Mouse (Mus musculus) neural tube, embryonic 14.5 days (tissue): Measurements from ENCODE around the gene Tril. TPM values are rescaled to one million over a fixed set of nuclear protein-coding genes. Genes with fewer than 3 reads are reported as not detected.

Experiments
- ATAC-seq: fragments of 200-750 bp; cut with Nextera tagmentation; 2 replicates; pipeline ENCODE4 v1.8.0; 2017; ENCODE audit warnings: low read depth, mild to moderate bottlenecking, moderate TSS enrichment, moderate library complexity
- H3K27ac ChIP-seq: fragments of 300-500 bp; sonication (generic); 2 replicates; pipeline ENCODE4 v1.5.1; 2014; ENCODE audit warnings: low read depth, mild to moderate bottlenecking, control low read depth, low read length, moderate library complexity, mixed read lengths
- H3K27me3 ChIP-seq: fragments of 300-500 bp; sonication (generic); 2 replicates; pipeline ENCODE4 v1.6.1; 2014; ENCODE audit warnings: low read length; ENCODE audit not compliant: control insufficient read depth, insufficient read depth
- H3K36me3 ChIP-seq: fragments of 300-500 bp; sonication (generic); 2 replicates; pipeline ENCODE4 v1.6.1; 2014; ENCODE audit warnings: low read length, mixed read lengths; ENCODE audit not compliant: control insufficient read depth, insufficient read depth
- H3K4me1 ChIP-seq: fragments of 300-500 bp; sonication (generic); 2 replicates; pipeline ENCODE4 v1.6.1; 2014; ENCODE audit warnings: low read length; ENCODE audit not compliant: control insufficient read depth, insufficient read depth
- H3K4me2 ChIP-seq: fragments of 300-500 bp; sonication (generic); 2 replicates; pipeline ENCODE4 v1.6.1; 2014; ENCODE audit warnings: mild to moderate bottlenecking, low read depth, low read length, control low read depth
- H3K4me3 ChIP-seq: fragments of 300-500 bp; sonication (generic); 2 replicates; pipeline ENCODE4 v1.5.1; 2014; ENCODE audit warnings: low read depth, low read length, control low read depth, mixed read lengths
- H3K9ac ChIP-seq: fragments of 300-500 bp; sonication (generic); replicated peaks from 2 replicates; pipeline ENCODE4 v1.6.1; 2014; ENCODE audit warnings: low read depth, mild to moderate bottlenecking, control low read depth, low read length, mixed read lengths
- H3K9me3 ChIP-seq: fragments of 300-500 bp; sonication (generic); 2 replicates; pipeline ENCODE4 v1.6.1; 2016; ENCODE audit warnings: low read length; ENCODE audit not compliant: control insufficient read depth
- WGBS: fragments of 180-500 bp; shearing (Covaris S2); extraction: QIAGEN DNeasy Blood & Tissue Kit; methylation state at CpG from one replicate; pipeline ENCODE4 v1.1.7; 2014; 5-methylcytosine and 5-hydroxymethylcytosine counted together
- polyA plus RNA-seq: library from polyadenylated mRNA; unstranded; fragments of >200 nt; fragmentation: Nextera tagmentation; extraction: Ambion mirVana; gene quantifications from 2 replicates; pipeline ENCODE4 v1.2.1, GENCODE M21; 2014

Tril gene
- polyA plus RNA-seq, 1 experiment from 2014 or later: 9.2 TPM

- 78% methylated on average over 4 of the region's 4 CpGs for WGBS
- Histone ChIP-seq H3K4me2 (no peak overlapping the region), H3K27ac (no peak overlapping the region), H3K27me3 (peaks cover 8% of the 10 kb centered on the region; the same call in 1 of the 2 replicates), H3K4me3 (no peak overlapping the region), H3K36me3 (no peaks in the 10 kb centered on the region), H3K9ac (no peak overlapping the region), H3K9me3 (no peaks in the 10 kb centered on the region; the same call in 1 of the 2 replicates), H3K4me1 (peaks cover 4% of the 10 kb centered on the region; the same call in 1 of the 2 replicates)
- ATAC-seq: no peak
These were observed 4.6 kb upstream of the Tril start for GRCm38 (mm10) chr6:53825213-53825612.

DNA sequence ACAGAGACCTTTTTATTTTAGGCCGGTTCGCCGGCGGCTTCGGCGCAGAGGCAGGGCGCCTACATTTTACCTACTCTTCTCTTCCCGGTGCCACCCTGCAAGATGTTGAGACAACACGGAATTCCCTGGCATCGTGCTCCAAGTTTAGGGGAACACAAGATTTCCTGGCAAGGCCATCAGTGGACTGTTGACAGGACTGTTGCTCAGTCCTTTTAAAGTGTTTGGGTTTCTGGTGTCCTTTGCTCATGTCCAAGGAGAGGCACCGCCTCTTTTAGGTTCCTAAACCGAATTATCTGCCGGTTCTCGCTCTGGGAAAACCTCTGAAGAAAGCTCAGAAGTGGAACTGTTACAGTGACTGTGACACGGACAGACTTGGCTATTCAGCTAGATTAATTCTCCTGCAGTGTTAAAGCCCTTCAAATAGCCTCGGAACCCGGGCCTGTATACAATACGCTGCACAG, 441 bp upstream of the Tril start:
- no peaks in the 10 kb centered on the region for H3K9me3 ChIP-seq
- peak overlapping the region; percentile 49 for H3K4me3 ChIP-seq
- peaks cover 27% of the 10 kb centered on the region for H3K4me1 ChIP-seq
- ATAC-seq: no peak
- H3K36me3 ChIP-seq: no peaks in the 10 kb centered on the region
- peak overlapping the region; percentile 51 for H3K9ac ChIP-seq
- peak overlapping the region; percentile 67; the same call in 1 of the 2 replicates for H3K27ac ChIP-seq
- H3K27me3 ChIP-seq: peaks cover 21% of the 10 kb centered on the region
- H3K4me2 ChIP-seq: peak overlapping the region; percentile 92
- WGBS: 3% methylated on average over 18 of the region's 18 CpGs

GRCm38 (mm10) chr6:53819761-53820485, 707 bp downstream of the Tril start:
- H3K27ac ChIP-seq: peak overlapping the region; percentile 67
- ATAC-seq: 0 out of 2 replicates have a peak, but pooled peaks have one; percentile 18
- peak overlapping the region; percentile 49 for H3K4me3 ChIP-seq
- H3K9ac ChIP-seq: peak overlapping the region; percentile 51
- H3K4me2 ChIP-seq: peak overlapping the region; percentile 92
- no peaks in the 10 kb centered on the region for H3K9me3 ChIP-seq
- peaks cover 27% of the 10 kb centered on the region for H3K4me1 ChIP-seq
- WGBS: under 1% methylated on average over 64 of the region's 64 CpGs
- peaks cover 21% of the 10 kb centered on the region for H3K27me3 ChIP-seq
- H3K36me3 ChIP-seq: no peaks in the 10 kb centered on the region

- Histone ChIP-seq H3K4me1 (peaks cover 27% of the 10 kb centered on the region), H3K9me3 (no peaks in the 10 kb centered on the region), H3K4me2 (peak overlapping the region; percentile 92), H3K27me3 (peaks cover 21% of the 10 kb centered on the region), H3K4me3 (peak overlapping the region; percentile 49), H3K36me3 (no peaks in the 10 kb centered on the region), H3K9ac (peak overlapping the region; percentile 42), H3K27ac (no peak overlapping the region)
- peak; percentile 60 for ATAC-seq
- 4% methylated on average over 51 of the region's 52 CpGs for WGBS
These were observed 1.6 kb downstream of the Tril start for GRCm38 (mm10) chr6:53818732-53819661.

- WGBS: 1% methylated on average over 42 of the region's 42 CpGs
- Histone ChIP-seq H3K27ac (no peak overlapping the region), H3K36me3 (no peaks in the 10 kb centered on the region), H3K4me1 (peaks cover 27% of the 10 kb centered on the region), H3K9me3 (no peaks in the 10 kb centered on the region), H3K4me3 (peak overlapping the region; percentile 49), H3K4me2 (peak overlapping the region; percentile 92), H3K27me3 (peaks cover 21% of the 10 kb centered on the region), H3K9ac (peak overlapping the region; percentile 42; the same call in 1 of the 2 replicates)
- ATAC-seq: peak; percentile 56
These were observed 2.3 kb downstream of the Tril start for GRCm38 (mm10) chr6:53818264-53818731.

GRCm38 (mm10) chr6:53817763-53818174, 2.9 kb downstream of the Tril start:
- no peak overlapping the region for H3K27ac ChIP-seq
- peak overlapping the region; percentile 49 for H3K4me3 ChIP-seq
- no peaks in the 10 kb centered on the region for H3K36me3 ChIP-seq
- H3K9me3 ChIP-seq: no peaks in the 10 kb centered on the region
- peak overlapping the region; percentile 92 for H3K4me2 ChIP-seq
- peaks cover 21% of the 10 kb centered on the region for H3K27me3 ChIP-seq
- peaks cover 27% of the 10 kb centered on the region for H3K4me1 ChIP-seq
- ATAC-seq: no peak
- H3K9ac ChIP-seq: peak overlapping the region; percentile 42; the same call in 1 of the 2 replicates
- WGBS: 9% methylated on average over 33 of the region's 33 CpGs

DNA sequence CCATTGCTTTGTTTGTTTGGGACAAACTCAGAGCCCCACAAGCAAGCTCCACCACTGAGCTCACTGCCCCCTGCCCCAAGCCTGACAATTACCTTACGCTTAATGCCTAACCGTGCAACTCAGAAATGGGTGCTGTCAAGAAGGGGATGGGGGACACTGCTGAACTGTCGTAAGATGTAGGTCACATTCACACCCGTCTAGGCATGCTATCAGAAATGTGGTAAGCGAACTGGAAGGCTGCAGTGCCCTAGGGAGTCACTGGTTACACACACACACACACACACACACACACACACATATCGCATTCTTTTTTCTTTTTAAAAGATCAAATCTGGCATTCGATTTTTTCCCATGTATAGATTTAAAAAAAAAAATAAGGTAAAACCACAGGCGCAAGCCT, 4.0 kb downstream of the Tril start:
- peaks cover 27% of the 10 kb centered on the region for H3K4me1 ChIP-seq
- no peak overlapping the region for H3K27ac ChIP-seq
- H3K36me3 ChIP-seq: no peaks in the 10 kb centered on the region
- no peaks in the 10 kb centered on the region for H3K9me3 ChIP-seq
- 76% methylated on average over 8 of the region's 8 CpGs for WGBS
- no peak overlapping the region for H3K4me3 ChIP-seq
- no peak for ATAC-seq
- peaks cover 18% of the 10 kb centered on the region for H3K27me3 ChIP-seq
- no peak overlapping the region; the same call in 1 of the 2 replicates for H3K4me2 ChIP-seq
- H3K9ac ChIP-seq: no peak overlapping the region

DNA sequence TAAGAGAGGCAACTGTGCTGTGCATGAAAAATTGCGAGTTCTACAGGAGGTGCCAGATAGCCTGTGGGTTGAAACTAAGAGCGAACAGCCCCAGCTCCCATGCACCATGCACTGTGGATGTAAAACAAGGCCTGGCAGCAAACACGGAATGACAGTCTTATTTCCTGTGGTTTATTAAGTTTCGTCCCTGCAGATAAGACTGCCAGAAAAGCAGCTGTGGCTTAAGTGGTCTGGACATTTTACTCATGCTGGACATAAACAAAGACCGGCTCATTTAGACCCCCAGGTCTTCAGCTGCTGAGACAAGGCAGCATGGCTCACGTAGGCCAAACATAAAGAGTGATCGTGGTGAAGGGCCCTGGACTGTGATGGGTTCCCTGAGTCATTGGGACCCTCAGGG, 4.9 kb downstream of the Tril start:
- Histone ChIP-seq H3K9ac (no peak overlapping the region), H3K4me3 (no peak overlapping the region), H3K4me1 (peaks cover 26% of the 10 kb centered on the region), H3K9me3 (no peaks in the 10 kb centered on the region), H3K27me3 (peaks cover 16% of the 10 kb centered on the region), H3K36me3 (no peaks in the 10 kb centered on the region), H3K4me2 (no peak overlapping the region), H3K27ac (no peak overlapping the region)
- 64% methylated on average over 7 of the region's 7 CpGs for WGBS
- ATAC-seq: no peak
